Mouse (Mus musculus) embryonic facial prominence, embryonic 11.5 days (tissue): ENCODE data around the gene Mtap. TPM values are rescaled to one million over a fixed set of nuclear protein-coding genes. Genes with fewer than 3 reads are reported as not detected.

Experiments used
- ATAC-seq: fragments of 200-750 bp; cut with Nextera tagmentation; replicated peaks from 2 replicates; pipeline ENCODE4 v1.8.0; 2017; ENCODE audit warnings: low read depth; ENCODE audit not compliant: insufficient number of reproducible peaks, low FRiP score, low TSS enrichment
- DNase-seq: peaks from one replicate; pipeline ENCODE4 v3.0.0-alpha.2; 2015; ENCODE audit warnings: low spot score
- H3K27ac ChIP-seq: fragments of 300-500 bp; sonication (generic); replicated peaks from 2 replicates; pipeline ENCODE4 v1.5.1; 2014; ENCODE audit warnings: mild to moderate bottlenecking, low read depth, low read length, control low read depth
- H3K27me3 ChIP-seq: fragments of 300-500 bp; sonication (generic); 2 replicates; pipeline ENCODE4 v1.6.1; 2014; ENCODE audit warnings: mild to moderate bottlenecking, low read length, moderate library complexity, mixed read lengths; ENCODE audit not compliant: control insufficient read depth, insufficient read depth
- H3K36me3 ChIP-seq: fragments of 300-500 bp; sonication (generic); replicated peaks from 2 replicates; pipeline ENCODE4 v1.6.1; 2014; ENCODE audit warnings: low read depth, mild to moderate bottlenecking, low read length, moderate library complexity, mixed read lengths; ENCODE audit not compliant: control insufficient read depth, insufficient read depth
- H3K4me1 ChIP-seq: fragments of 300-500 bp; sonication (generic); 2 replicates; pipeline ENCODE4 v1.6.1; 2014; ENCODE audit warnings: low read length, mixed read lengths; ENCODE audit not compliant: control insufficient read depth, insufficient read depth
- H3K4me2 ChIP-seq: fragments of 300-500 bp; sonication (generic); 2 replicates; pipeline ENCODE4 v1.6.1; 2014; ENCODE audit warnings: low read depth, mild to moderate bottlenecking, control low read depth, low read length, moderate library complexity
- H3K4me3 ChIP-seq: fragments of 300-500 bp; sonication (generic); 2 replicates; pipeline ENCODE4 v1.5.1; 2014; ENCODE audit warnings: low read depth, low read length, control low read depth
- H3K9ac ChIP-seq: fragments of 300-500 bp; sonication (generic); replicated peaks from 2 replicates; pipeline ENCODE4 v1.6.1; 2014; ENCODE audit warnings: mild to moderate bottlenecking, control low read depth, low read length
- H3K9me3 ChIP-seq: fragments of 300-500 bp; sonication (generic); replicated peaks from 2 replicates; pipeline ENCODE4 v1.6.1; 2016; ENCODE audit warnings: mild to moderate bottlenecking, low read length, inconsistent platforms, mixed read lengths; ENCODE audit not compliant: control insufficient read depth
- WGBS: fragments of 180-500 bp; shearing (Covaris S2); extraction: QIAGEN DNeasy Blood & Tissue Kit; methylation state at CpG from one replicate; pipeline ENCODE4 v1.1.7; 2014; 5-methylcytosine and 5-hydroxymethylcytosine counted together
- polyA plus RNA-seq: library from polyadenylated mRNA; unstranded; fragments of >200 nt; fragmentation: Nextera tagmentation; extraction: Ambion mirVana; gene quantifications from 2 replicates; pipeline ENCODE4 v1.2.1, GENCODE M21; 2014

The Mtap gene
- 134 and 143 TPM in 2 replicates for polyA plus RNA-seq

- Histone ChIP-seq H3K9me3 (no peaks in the 10 kb centered on the region), H3K4me3 (peak within 1 kb of the TSS; percentile 97), H3K27ac (peak within 1 kb of the TSS; percentile 80), H3K36me3 (no peaks in the 10 kb centered on the region), H3K27me3 (no peaks in the 10 kb centered on the region), H3K4me2 (peak within 1 kb of the TSS; percentile 67), H3K4me1 (peaks cover 2% of the 10 kb centered on the region; the same call in 1 of the 2 replicates), H3K9ac (peak within 1 kb of the TSS; percentile 81)
- WGBS = 0% methylated on average over 30 of the region's 31 CpGs
- peak; percentile 87 for DNase-seq
- peak; percentile 95 for ATAC-seq
Measured at GRCm38 (mm10) chr4:89136906-89137541, at the start of gene Mtap. Gene Mtap (plus strand): TSS chr4:89137122.

DNA sequence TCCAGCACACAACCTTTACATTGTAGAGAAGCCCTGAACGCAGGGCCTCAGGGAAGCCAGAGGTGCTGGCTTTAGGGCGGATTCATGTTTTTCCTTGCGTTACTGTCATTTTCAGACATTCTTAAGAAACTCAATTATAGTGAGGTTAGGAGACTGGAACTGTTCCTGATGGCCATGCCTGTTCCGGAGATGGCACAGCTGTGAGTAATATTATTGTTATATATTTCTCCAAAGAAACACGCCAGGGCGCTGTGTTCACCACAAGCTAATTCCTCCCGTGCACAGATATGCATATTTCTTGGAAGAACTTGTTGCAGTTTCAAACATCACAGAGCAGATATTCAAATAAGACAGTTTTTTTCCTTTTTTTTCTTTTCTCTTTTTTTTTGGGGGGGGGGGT lies 47.8 kb upstream of the Mtap start:
- DNase-seq (no peak), ATAC-seq (no peak)
- no peaks in the 10 kb centered on the region for H3K36me3 ChIP-seq
- H3K4me3 ChIP-seq = no peak overlapping the region
- no peak overlapping the region for H3K4me2 ChIP-seq
- H3K9ac ChIP-seq = no peak overlapping the region
- no peaks in the 10 kb centered on the region for H3K9me3 ChIP-seq
- WGBS = 88% methylated on average over 7 of the region's 7 CpGs
- H3K27ac ChIP-seq = no peak overlapping the region
- H3K27me3 ChIP-seq = no peaks in the 10 kb centered on the region
- no peaks in the 10 kb centered on the region for H3K4me1 ChIP-seq

DNA sequence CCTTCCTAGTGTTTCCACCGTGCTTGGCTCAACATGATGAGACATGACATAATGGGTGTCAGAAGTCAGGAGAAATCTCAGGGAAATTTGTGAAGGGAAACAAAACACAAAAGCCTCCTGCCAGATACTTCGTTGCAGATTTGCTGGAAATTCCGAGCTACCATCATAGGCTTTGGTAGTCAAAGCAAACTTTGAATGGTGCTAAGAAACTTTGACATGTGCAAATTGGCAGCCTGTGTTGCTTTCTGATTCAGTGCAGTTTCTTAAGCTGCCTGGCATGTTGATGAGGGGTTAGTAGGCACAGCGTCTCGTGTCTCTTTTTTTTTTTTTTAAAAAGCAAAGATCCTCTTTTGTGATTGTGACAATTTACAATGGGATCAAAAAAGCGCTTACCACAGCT lies 46.7 kb upstream of the Mtap start:
- no peak overlapping the region for H3K4me3 ChIP-seq
- no peak for ATAC-seq
- H3K4me2 ChIP-seq = no peak overlapping the region
- H3K27ac ChIP-seq = no peak overlapping the region
- no peaks in the 10 kb centered on the region for H3K9me3 ChIP-seq
- no peaks in the 10 kb centered on the region for H3K36me3 ChIP-seq
- 71% methylated on average over 6 of the region's 6 CpGs for WGBS
- H3K27me3 ChIP-seq = no peaks in the 10 kb centered on the region
- no peak for DNase-seq
- H3K4me1 ChIP-seq = no peaks in the 10 kb centered on the region
- H3K9ac ChIP-seq = no peak overlapping the region

DNA sequence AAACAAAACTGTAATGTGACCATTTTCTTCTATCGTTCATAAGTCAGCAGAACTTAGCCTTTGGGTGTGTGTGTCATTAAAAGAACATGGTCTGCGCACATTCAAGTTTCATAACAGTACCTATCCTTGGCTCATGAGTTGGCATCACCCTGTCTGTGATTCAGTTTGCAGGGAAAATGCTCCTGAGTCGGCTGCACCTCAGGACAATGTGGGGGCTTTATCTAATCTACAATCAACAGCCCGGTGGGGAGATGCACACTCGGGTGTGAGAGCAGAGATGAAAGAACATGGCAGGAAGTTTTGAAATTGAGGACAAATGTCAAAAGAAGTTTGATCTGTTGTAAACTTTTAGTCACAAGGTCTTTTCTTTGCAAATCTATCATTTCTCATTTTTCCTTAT lies 44.8 kb upstream of the Mtap start:
- 73% methylated on average over 5 of the region's 5 CpGs for WGBS
- Histone ChIP-seq H3K9me3 (no peaks in the 10 kb centered on the region), H3K27me3 (no peaks in the 10 kb centered on the region)

DNA sequence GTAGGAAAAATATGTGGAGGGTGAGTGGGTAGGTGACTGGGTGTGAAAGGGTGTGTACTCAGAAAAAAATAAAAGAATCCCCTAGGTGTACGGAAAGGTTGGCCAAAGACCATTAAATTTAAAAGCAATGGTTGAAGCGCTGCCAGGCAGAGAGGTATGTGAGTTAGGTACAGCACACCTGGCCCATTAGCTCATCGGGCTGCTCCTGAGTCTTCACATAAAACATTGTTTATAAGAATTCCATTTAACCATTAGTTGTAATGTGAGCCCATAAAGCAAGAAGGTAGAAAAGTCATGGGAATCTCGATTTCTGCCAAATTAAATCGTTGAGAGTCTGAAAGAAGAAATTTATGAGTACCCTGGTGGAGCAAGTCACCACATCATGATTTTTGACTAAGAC lies 42.1 kb upstream of the Mtap start:
- 86% methylated on average over 5 of the region's 5 CpGs for WGBS
- Histone ChIP-seq H3K27me3 (no peaks in the 10 kb centered on the region), H3K4me2 (no peak overlapping the region), H3K36me3 (no peaks in the 10 kb centered on the region), H3K9ac (no peak overlapping the region), H3K27ac (no peak overlapping the region), H3K4me3 (no peak overlapping the region), H3K9me3 (no peaks in the 10 kb centered on the region), H3K4me1 (no peaks in the 10 kb centered on the region)
- ATAC-seq = no peak
- no peak for DNase-seq

More for the DNA sequence above, 44.8 kb upstream of the Mtap start:
- no peak overlapping the region for H3K4me2 ChIP-seq
- ATAC-seq (no peak), DNase-seq (no peak)
- no peaks in the 10 kb centered on the region for H3K4me1 ChIP-seq
- no peak overlapping the region for H3K4me3 ChIP-seq
- no peak overlapping the region for H3K9ac ChIP-seq
- no peak overlapping the region for H3K27ac ChIP-seq
- no peaks in the 10 kb centered on the region for H3K36me3 ChIP-seq

DNA sequence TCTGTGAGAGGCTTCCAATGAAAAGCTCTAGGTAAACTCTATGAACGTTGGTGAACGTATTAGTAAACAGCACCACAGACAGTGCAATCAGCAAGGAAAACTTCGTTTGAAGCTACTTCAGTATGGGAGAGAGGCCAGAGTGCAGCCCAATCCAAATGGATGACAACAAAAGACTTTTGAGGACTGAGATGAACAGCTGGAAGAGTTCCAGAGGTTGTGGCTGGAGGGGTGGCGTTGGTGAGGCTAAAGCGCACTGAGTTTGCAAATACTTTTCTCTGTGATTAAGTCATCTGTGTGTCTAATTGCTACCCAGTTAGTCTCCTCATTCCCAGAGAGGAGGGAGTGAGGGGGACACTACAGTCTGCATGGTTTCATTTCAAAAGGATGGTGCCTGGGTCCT lies 38.7 kb upstream of the Mtap start:
- Histone ChIP-seq H3K4me2 (no peak overlapping the region), H3K4me3 (no peak overlapping the region), H3K9ac (no peak overlapping the region), H3K9me3 (no peaks in the 10 kb centered on the region), H3K4me1 (no peaks in the 10 kb centered on the region), H3K27ac (no peak overlapping the region), H3K27me3 (no peaks in the 10 kb centered on the region), H3K36me3 (no peaks in the 10 kb centered on the region)
- no peak for ATAC-seq
- DNase-seq = no peak
- WGBS = 48% methylated on average over 5 of the region's 5 CpGs

DNA sequence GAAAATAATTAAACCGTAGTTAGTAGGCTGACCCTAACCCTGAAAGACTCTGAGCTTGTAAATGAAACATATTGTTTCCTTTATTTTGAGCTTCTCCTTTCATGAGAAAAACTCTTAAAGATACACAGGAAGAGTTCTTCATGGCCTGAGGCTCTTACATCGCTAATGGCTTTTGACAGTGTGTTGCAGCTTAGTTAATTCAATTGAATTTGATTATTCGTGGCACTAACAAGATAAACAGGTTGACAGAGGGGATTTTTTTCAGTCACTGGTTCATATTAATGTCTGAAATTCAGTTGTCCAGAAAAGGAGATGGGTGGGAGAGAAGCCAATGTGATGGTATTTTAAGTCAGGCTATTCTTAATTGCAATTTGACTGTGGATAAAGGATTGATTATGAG lies 35.6 kb upstream of the Mtap start:
- H3K27ac ChIP-seq = no peak overlapping the region
- no peaks in the 10 kb centered on the region for H3K36me3 ChIP-seq
- DNase-seq = no peak
- ATAC-seq = no peak
- 22% methylated on average over 3 of the region's 3 CpGs for WGBS
- H3K9ac ChIP-seq = no peak overlapping the region
- no peaks in the 10 kb centered on the region for H3K9me3 ChIP-seq
- H3K4me3 ChIP-seq = no peak overlapping the region
- H3K4me1 ChIP-seq = no peaks in the 10 kb centered on the region
- H3K27me3 ChIP-seq = no peaks in the 10 kb centered on the region
- no peak overlapping the region for H3K4me2 ChIP-seq

GRCm38 (mm10) chr4:89102283-89102682 lies 34.6 kb upstream of the Mtap start:
- no peak for ATAC-seq
- DNase-seq = no peak
- Histone ChIP-seq H3K9ac (no peak overlapping the region), H3K27me3 (no peaks in the 10 kb centered on the region), H3K4me2 (no peak overlapping the region), H3K36me3 (no peaks in the 10 kb centered on the region), H3K27ac (no peak overlapping the region), H3K9me3 (no peaks in the 10 kb centered on the region), H3K4me3 (no peak overlapping the region), H3K4me1 (no peaks in the 10 kb centered on the region)
- WGBS = 63% methylated on average over 2 of the region's 2 CpGs
